Mouse (Mus musculus) CH12.LX (cell line): ENCODE results near the gene Ccdc58. TPM values are rescaled to one million over a fixed set of nuclear protein-coding genes. Genes with fewer than 3 reads are reported as not detected.
A peak's percentile ranks its signal among the peaks of the same experiment; 100 is the strongest.

Experiments
- DNase-seq: peaks from one replicate; pipeline ENCODE4 v3.0.0-alpha.2; 2013; ENCODE audit errors: extremely low read depth
- H3K27ac ChIP-seq: 2 replicates; pipeline ENCODE4 v1.5.1; 2012; ENCODE audit warnings: low read depth, mild to moderate bottlenecking, control low read depth, moderate library complexity; ENCODE audit not compliant: insufficient read depth
- H3K27me3 ChIP-seq: replicated peaks from 2 replicates; pipeline ENCODE3; 2012; ENCODE audit warnings: inconsistent platforms
- H3K36me3 ChIP-seq, 2 experiments: replicated peaks in 1 of 2; 2 replicates each; pipeline versions ENCODE3 to v1.6.1; 2012; ENCODE audit warnings: inconsistent platforms in 1 of 2, low read length in 1 of 2, mild to moderate bottlenecking in 1 of 2, mixed read lengths in 1 of 2, moderate library complexity in 1 of 2; ENCODE audit not compliant: control insufficient read depth in 1 of 2, insufficient read depth in 1 of 2
- H3K4me1 ChIP-seq, 2 experiments: 2 replicates each; pipeline ENCODE4 v1.6.1; 2012; ENCODE audit warnings: inconsistent platforms in 1 of 2, moderate library complexity in 1 of 2; ENCODE audit not compliant: insufficient read depth in 2 of 2, control insufficient read depth in 1 of 2
- H3K4me2 ChIP-seq: 2 replicates; pipeline ENCODE4 v1.6.1; 2012; ENCODE audit warnings: low read depth, mild to moderate bottlenecking, control low read depth; ENCODE audit not compliant: poor library complexity, insufficient read depth, severe bottlenecking
- H3K4me3 ChIP-seq, 3 experiments: fragments of 150-350 bp in 1 of 3; sonication (generic) in 1 of 3; replicated peaks in 1 of 3; 2 replicates each; pipeline versions ENCODE3 to v1.5.1; 2011 to 2012; ENCODE audit warnings: low read depth in 2 of 3, low read length in 2 of 3, mild to moderate bottlenecking in 2 of 3, moderate library complexity in 2 of 3, control low read depth in 1 of 3, improper control_type of control experiment in 1 of 3, inconsistent platforms in 1 of 3, mixed read lengths in 1 of 3; ENCODE audit not compliant: poor library complexity in 1 of 3
- H3K79me2 ChIP-seq: replicated peaks from 2 replicates; pipeline ENCODE4 v1.6.1; 2012; ENCODE audit warnings: mild to moderate bottlenecking, moderate library complexity; ENCODE audit not compliant: control insufficient read depth, poor library complexity, insufficient read depth, severe bottlenecking; ENCODE audit errors: extremely low read depth
- H3K9ac ChIP-seq: 2 replicates; pipeline ENCODE4 v1.6.1; 2012; ENCODE audit warnings: low read depth, mild to moderate bottlenecking, control low read depth, moderate library complexity; ENCODE audit not compliant: insufficient read depth
- H3K9me3 ChIP-seq: replicated peaks from 2 replicates; pipeline ENCODE3; 2012; ENCODE audit warnings: low read length, inconsistent platforms, mixed read lengths
- CHD1 ChIP-seq: IDR thresholded peaks from 2 replicates; pipeline ENCODE4 v1.6.1; 2012; ENCODE audit warnings: low read depth, low read length, improper control_type of control experiment, inconsistent platforms
- CTCF ChIP-seq, 2 experiments: IDR thresholded peaks in 1 of 2; conservative IDR thresholded peaks in 1 of 2; 2 replicates each; pipeline ENCODE4 v1.5.1; 2011 to 2012; ENCODE audit warnings: low read depth in 2 of 2, low read length in 2 of 2, improper control_type of control experiment in 1 of 2, inconsistent platforms in 1 of 2, mild to moderate bottlenecking in 1 of 2, moderate library complexity in 1 of 2
- ELF1 ChIP-seq: IDR thresholded peaks from 2 replicates; pipeline ENCODE4 v1.6.1; 2014; ENCODE audit warnings: low read depth, mild to moderate bottlenecking, inconsistent platforms, low read length, improper control_type of control experiment
- ETS1 ChIP-seq: conservative IDR thresholded peaks from 2 replicates; pipeline ENCODE4 v1.6.1; 2012; ENCODE audit warnings: low read depth, mild to moderate bottlenecking, inconsistent platforms, low read length, improper control_type of control experiment, moderate library complexity
- HCFC1 ChIP-seq: IDR thresholded peaks from 2 replicates; pipeline ENCODE4 v1.6.1; 2012; ENCODE audit warnings: low read depth, mild to moderate bottlenecking, inconsistent platforms, low read length, improper control_type of control experiment
- KAT2A ChIP-seq: IDR thresholded peaks from 2 replicates; pipeline ENCODE4 v1.6.1; 2012; ENCODE audit warnings: low read length, improper control_type of control experiment, inconsistent platforms; ENCODE audit not compliant: insufficient replicate concordance
- MAX ChIP-seq: IDR thresholded peaks from 2 replicates; pipeline ENCODE4 v1.6.1; 2011; ENCODE audit warnings: low read length, improper control_type of control experiment
- MAZ ChIP-seq: IDR thresholded peaks from 2 replicates; pipeline ENCODE4 v1.6.1; 2012; ENCODE audit warnings: low read depth, mild to moderate bottlenecking, inconsistent platforms, low read length, improper control_type of control experiment, moderate library complexity
- NRF1 ChIP-seq: IDR thresholded peaks from 2 replicates; pipeline ENCODE4 v1.6.1; 2014; ENCODE audit warnings: low read depth, mild to moderate bottlenecking, inconsistent platforms, low read length, improper control_type of control experiment, moderate library complexity
- SMC3 ChIP-seq: IDR thresholded peaks from 2 replicates; pipeline ENCODE4 v1.6.1; 2011; ENCODE audit warnings: low read depth, low read length, improper control_type of control experiment
- TCF12 ChIP-seq: IDR thresholded peaks from 2 replicates; pipeline ENCODE4 v1.6.1; 2014; ENCODE audit warnings: low read depth, mild to moderate bottlenecking, inconsistent platforms, low read length, improper control_type of control experiment
- UBTF ChIP-seq: IDR thresholded peaks from 2 replicates; pipeline ENCODE4 v1.6.1; 2012; ENCODE audit warnings: low read depth, mild to moderate bottlenecking, inconsistent platforms, low read length, improper control_type of control experiment, moderate library complexity
- USF2 ChIP-seq: conservative IDR thresholded peaks from 2 replicates; pipeline ENCODE4 v1.6.1; 2011; ENCODE audit warnings: low read depth, low read length, improper control_type of control experiment
- ZC3H11A ChIP-seq: IDR thresholded peaks from 2 replicates; pipeline ENCODE4 v1.6.1; 2012; ENCODE audit warnings: low read depth, mild to moderate bottlenecking, inconsistent platforms, low read length, improper control_type of control experiment
- dilution Hi-C: fragments of 300-500 bp; cut with MboI; formaldehyde crosslinking; loops from 2 replicates; pipeline ENCODE4 v1.14.3; 2020; ENCODE audit warnings: low sequenced_read_pairs; ENCODE audit not compliant: extremely low pct_unique_long_range_greater_than_20kb, extremely low pct_ligation_motif_present
- in situ Hi-C: fragments of 300-500 bp; cut with MboI; formaldehyde crosslinking; loops from 3 replicates; pipeline ENCODE4 v1.14.3; 2019; ENCODE audit warnings: low sequenced_read_pairs, low pct_ligation_motif_present, low pct_unique_long_range_greater_than_20kb, mixed read lengths
- polyA plus RNA-seq: library from polyadenylated mRNA; unstranded; fragments of >175 nt; gene quantifications from 2 replicates; pipeline ENCODE4 v1.2.1, GENCODE M21; 2012; ENCODE audit warnings: low read depth; ENCODE audit not compliant: insufficient read length
- total RNA-seq, 2 experiments: library from RNA; depleted of rRNA; stranded (reverse); fragments of 300-350 nt in 1 of 2; fragments of >200 nt in 1 of 2; gene quantifications; 2 replicates each; pipeline ENCODE4 v1.2.3; 2012 to 2014

The Ccdc58 gene
- total and polyA plus RNA-seq, 3 experiments: 188 to 545 (median 280) TPM

DNA sequence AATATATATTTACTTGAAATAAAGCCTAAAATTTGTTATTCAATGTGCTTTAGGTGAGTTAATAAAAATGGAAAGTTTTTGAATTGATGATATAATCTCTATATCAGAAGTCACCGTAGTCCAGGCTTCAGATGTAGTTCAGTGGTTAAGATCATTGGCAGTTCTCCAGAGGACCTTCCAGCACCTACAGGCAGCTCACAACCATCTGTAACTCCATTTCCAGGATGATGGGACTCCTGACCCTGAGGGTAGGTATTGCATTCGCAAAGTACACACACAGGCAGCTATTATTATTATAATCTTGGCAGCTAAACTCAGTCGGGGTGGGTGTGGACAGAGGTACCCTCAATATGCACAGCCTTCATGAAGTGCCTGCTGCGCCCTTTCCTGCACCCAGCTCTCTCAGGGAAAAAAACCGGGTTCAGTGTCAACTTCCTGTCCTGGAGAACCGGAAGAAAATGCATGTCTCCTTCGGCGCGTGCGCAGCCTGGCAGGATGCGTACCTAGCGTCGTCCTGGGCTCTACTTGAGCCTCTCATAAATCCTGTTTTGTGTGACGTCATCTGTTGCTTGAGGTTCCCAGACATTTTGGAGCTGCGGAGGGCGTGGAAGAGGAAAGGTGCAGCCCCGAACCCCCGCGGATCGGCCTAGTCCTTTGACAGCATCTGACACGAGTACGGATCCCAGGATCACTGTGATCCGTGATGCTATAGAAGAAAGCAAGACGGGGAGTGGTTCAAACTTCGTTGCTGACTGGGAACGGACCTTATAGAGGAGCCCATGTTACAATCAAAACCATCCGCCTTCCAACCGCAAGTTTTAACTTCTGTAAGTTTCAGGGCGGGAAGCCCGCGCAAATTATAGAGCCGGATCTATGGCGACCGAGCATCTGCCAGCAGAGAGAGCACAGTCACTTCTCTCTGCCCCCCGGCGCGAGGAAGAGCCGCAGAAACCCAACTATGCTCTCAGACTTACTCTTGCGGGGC, 30.6 kb upstream of the Ccdc58 start, which contains the start of gene Wdr5b (continued):
- peak; percentile 90 for TF ChIP-seq HCFC1
- TF ChIP-seq ETS1: peak; percentile 57
- TF ChIP-seq ELF1: peak; percentile 95
- TF ChIP-seq CHD1: no peak
- TF ChIP-seq NRF1: peak; percentile 97
- TF ChIP-seq ZC3H11A: no peak
- 0 out of 2 replicates have a peak, but pooled peaks have one; percentile 10 for TF ChIP-seq USF2
- TF ChIP-seq MAZ: peak; percentile 87; the same call in 1 of the 2 replicates

DNA sequence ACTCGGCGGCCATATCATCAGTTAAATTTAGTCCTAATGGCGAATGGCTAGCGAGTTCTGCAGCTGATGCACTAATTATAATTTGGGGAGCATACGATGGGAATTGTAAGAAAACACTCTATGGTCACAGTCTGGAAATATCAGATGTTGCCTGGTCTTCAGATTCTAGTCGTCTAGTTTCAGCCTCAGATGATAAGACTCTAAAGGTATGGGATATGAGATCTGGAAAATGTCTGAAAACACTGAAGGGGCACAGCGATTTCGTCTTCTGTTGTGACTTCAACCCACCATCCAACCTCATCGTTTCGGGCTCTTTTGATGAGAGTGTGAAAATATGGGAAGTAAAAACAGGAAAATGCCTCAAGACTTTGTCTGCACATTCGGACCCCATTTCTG, 29.9 kb upstream of the Ccdc58 start:
- H3K36me3 ChIP-seq: peaks cover 25 to 58% of the 10 kb centered on the region in 2 experiments
- H3K4me3 ChIP-seq: peak overlapping the region; percentile 65 to 74 (median 65)
- H3K9me3 ChIP-seq: no peaks in the 10 kb centered on the region
- H3K4me2 ChIP-seq: peak overlapping the region; percentile 95
- in situ Hi-C loops (no loop called here), dilution Hi-C loops (no loop called here)
- H3K79me2 ChIP-seq: peaks cover 14% of the 10 kb centered on the region
- H3K27ac ChIP-seq: peak overlapping the region; percentile 35
- H3K9ac ChIP-seq: peak overlapping the region; percentile 76
- peaks cover 3 to 30% of the 10 kb centered on the region in 2 experiments; a peak in 3 of 4 replicates for H3K4me1 ChIP-seq
- no peaks in the 10 kb centered on the region for H3K27me3 ChIP-seq
- DNase-seq: no peak
- TF ChIP-seq CTCF (conservative IDR thresholded peaks at IDR 0.05 in 1 of 2, IDR thresholded peaks at IDR 0.05 in 1 of 2; ENCODE audit: low read depth in 2 of 2, low read length in 2 of 2): no peak
- TF ChIP-seq UBTF: no peak
- no peak for TF ChIP-seq SMC3
- TF ChIP-seq KAT2A: 0 out of 2 replicates have a peak, but pooled peaks have one; percentile 14
- peak; percentile 48; the same call in 1 of the 2 replicates for TF ChIP-seq CHD1

DNA sequence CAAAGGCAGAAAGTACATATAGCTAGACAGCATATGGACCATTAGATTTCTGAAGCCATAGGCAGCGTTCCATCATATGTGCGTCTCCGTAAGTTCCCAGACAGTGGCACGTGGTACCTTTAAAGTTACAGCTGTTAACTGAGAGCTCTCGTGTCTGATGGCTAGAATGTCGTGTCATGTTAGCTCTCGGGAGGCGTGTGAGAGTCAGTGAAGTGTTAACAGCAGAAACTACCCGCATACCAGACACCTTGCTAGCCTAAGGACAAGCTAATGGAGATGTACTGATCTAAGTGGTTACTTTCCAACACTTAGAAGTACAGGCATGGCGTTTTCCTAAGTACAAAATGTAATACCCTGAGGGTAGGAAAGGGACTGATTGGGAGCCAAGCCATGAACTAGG, 28.4 kb upstream of the Ccdc58 start:
- in situ Hi-C loops (no loop called here), dilution Hi-C loops (no loop called here)
- Histone ChIP-seq H3K9ac (no peak overlapping the region), H3K9me3 (peaks cover 4% of the 10 kb centered on the region), H3K36me3 (peaks cover 36 to 60% of the 10 kb centered on the region in 2 experiments), H3K27ac (no peak overlapping the region), H3K4me2 (no peak overlapping the region), H3K27me3 (no peaks in the 10 kb centered on the region), H3K4me1 (peaks cover 3 to 30% of the 10 kb centered on the region in 2 experiments; a peak in 3 of 4 replicates), H3K4me3 (no peak overlapping the region), H3K79me2 (peaks cover 14% of the 10 kb centered on the region)
- DNase-seq: peak; percentile 21
- 0 out of 2 replicates have a peak, but pooled peaks have one; percentile 12 for TF ChIP-seq MAX
- TF ChIP-seq TCF12: no peak
